Mouse (Mus musculus) thymus, adult 18-20 months (tissue): ENCODE results near the gene Med22.

Experiments
- DNase-seq, 2 experiments: peaks; one replicate each; pipeline ENCODE4 v3.0.0; 2022; ENCODE audit warnings: mixed read lengths in 2 of 2

Med22 gene

GRCm38 (mm10) chr2:26862856-26863255 is 47.6 kb downstream of the Med22 start:
- DNase-seq: no peak
